Mouse (Mus musculus) CH12.LX (cell line): Measurements from ENCODE around the gene Lsm2. TPM values are rescaled to one million over a fixed set of nuclear protein-coding genes. Genes with fewer than 3 reads are reported as not detected.

Source experiments
- DNase-seq: peaks from one replicate; pipeline ENCODE4 v3.0.0-alpha.2; 2013; ENCODE audit errors: extremely low read depth
- H3K27ac ChIP-seq: 2 replicates; pipeline ENCODE4 v1.5.1; 2012; ENCODE audit warnings: low read depth, mild to moderate bottlenecking, control low read depth, moderate library complexity; ENCODE audit not compliant: insufficient read depth
- H3K27me3 ChIP-seq: replicated peaks from 2 replicates; pipeline ENCODE3; 2012; ENCODE audit warnings: inconsistent platforms
- H3K36me3 ChIP-seq, 2 experiments: replicated peaks in 1 of 2; 2 replicates each; pipeline versions ENCODE3 to v1.6.1; 2012; ENCODE audit warnings: inconsistent platforms in 1 of 2, low read length in 1 of 2, mild to moderate bottlenecking in 1 of 2, mixed read lengths in 1 of 2, moderate library complexity in 1 of 2; ENCODE audit not compliant: control insufficient read depth in 1 of 2, insufficient read depth in 1 of 2
- H3K4me1 ChIP-seq, 2 experiments: 2 replicates each; pipeline ENCODE4 v1.6.1; 2012; ENCODE audit warnings: inconsistent platforms in 1 of 2, moderate library complexity in 1 of 2; ENCODE audit not compliant: insufficient read depth in 2 of 2, control insufficient read depth in 1 of 2
- H3K4me2 ChIP-seq: 2 replicates; pipeline ENCODE4 v1.6.1; 2012; ENCODE audit warnings: low read depth, mild to moderate bottlenecking, control low read depth; ENCODE audit not compliant: poor library complexity, insufficient read depth, severe bottlenecking
- H3K4me3 ChIP-seq, 3 experiments: fragments of 150-350 bp in 1 of 3; sonication (generic) in 1 of 3; replicated peaks in 1 of 3; 2 replicates each; pipeline versions ENCODE3 to v1.5.1; 2011 to 2012; ENCODE audit warnings: low read depth in 2 of 3, low read length in 2 of 3, mild to moderate bottlenecking in 2 of 3, moderate library complexity in 2 of 3, control low read depth in 1 of 3, improper control_type of control experiment in 1 of 3, inconsistent platforms in 1 of 3, mixed read lengths in 1 of 3; ENCODE audit not compliant: poor library complexity in 1 of 3
- H3K79me2 ChIP-seq: replicated peaks from 2 replicates; pipeline ENCODE4 v1.6.1; 2012; ENCODE audit warnings: mild to moderate bottlenecking, moderate library complexity; ENCODE audit not compliant: control insufficient read depth, poor library complexity, insufficient read depth, severe bottlenecking; ENCODE audit errors: extremely low read depth
- H3K9ac ChIP-seq: 2 replicates; pipeline ENCODE4 v1.6.1; 2012; ENCODE audit warnings: low read depth, mild to moderate bottlenecking, control low read depth, moderate library complexity; ENCODE audit not compliant: insufficient read depth
- H3K9me3 ChIP-seq: replicated peaks from 2 replicates; pipeline ENCODE3; 2012; ENCODE audit warnings: low read length, inconsistent platforms, mixed read lengths
- BHLHE40 ChIP-seq: IDR thresholded peaks from 2 replicates; pipeline ENCODE4 v1.6.1; 2011; ENCODE audit warnings: mild to moderate bottlenecking, low read depth, low read length, improper control_type of control experiment
- CHD1 ChIP-seq: IDR thresholded peaks from 2 replicates; pipeline ENCODE4 v1.6.1; 2012; ENCODE audit warnings: low read depth, low read length, improper control_type of control experiment, inconsistent platforms
- CHD2 ChIP-seq: IDR thresholded peaks from 2 replicates; pipeline ENCODE4 v1.6.1; 2011; ENCODE audit warnings: low read length, improper control_type of control experiment
- CTCF ChIP-seq, 2 experiments: IDR thresholded peaks in 1 of 2; conservative IDR thresholded peaks in 1 of 2; 2 replicates each; pipeline ENCODE4 v1.5.1; 2011 to 2012; ENCODE audit warnings: low read depth in 2 of 2, low read length in 2 of 2, improper control_type of control experiment in 1 of 2, inconsistent platforms in 1 of 2, mild to moderate bottlenecking in 1 of 2, moderate library complexity in 1 of 2
- E2F4 ChIP-seq: IDR thresholded peaks from 2 replicates; pipeline ENCODE4 v1.6.1; 2011; ENCODE audit warnings: low read depth, low read length, improper control_type of control experiment; ENCODE audit not compliant: insufficient replicate concordance
- EP300 ChIP-seq: IDR thresholded peaks from 2 replicates; pipeline ENCODE4 v1.6.1; 2011; ENCODE audit warnings: low read length, improper control_type of control experiment
- ETS1 ChIP-seq: conservative IDR thresholded peaks from 2 replicates; pipeline ENCODE4 v1.6.1; 2012; ENCODE audit warnings: low read depth, mild to moderate bottlenecking, inconsistent platforms, low read length, improper control_type of control experiment, moderate library complexity
- GABPA ChIP-seq: IDR thresholded peaks from 2 replicates; pipeline ENCODE4 v1.6.1; 2012; ENCODE audit warnings: low read depth, low read length, improper control_type of control experiment, inconsistent platforms; ENCODE audit not compliant: insufficient replicate concordance
- HCFC1 ChIP-seq: IDR thresholded peaks from 2 replicates; pipeline ENCODE4 v1.6.1; 2012; ENCODE audit warnings: low read depth, mild to moderate bottlenecking, inconsistent platforms, low read length, improper control_type of control experiment
- IRF4 ChIP-seq: IDR thresholded peaks from 2 replicates; pipeline ENCODE4 v1.6.1; 2014; ENCODE audit warnings: low read depth, mild to moderate bottlenecking, inconsistent platforms, low read length, improper control_type of control experiment
- JUND ChIP-seq: conservative IDR thresholded peaks from 2 replicates; pipeline ENCODE4 v1.6.1; 2011; ENCODE audit warnings: low read depth, low read length, improper control_type of control experiment
- KAT2A ChIP-seq: IDR thresholded peaks from 2 replicates; pipeline ENCODE4 v1.6.1; 2012; ENCODE audit warnings: low read length, improper control_type of control experiment, inconsistent platforms; ENCODE audit not compliant: insufficient replicate concordance
- MAFK ChIP-seq: IDR thresholded peaks from 2 replicates; pipeline ENCODE4 v1.6.1; 2011; ENCODE audit warnings: low read length, improper control_type of control experiment; ENCODE audit not compliant: insufficient replicate concordance
- MAX ChIP-seq: IDR thresholded peaks from 2 replicates; pipeline ENCODE4 v1.6.1; 2011; ENCODE audit warnings: low read length, improper control_type of control experiment
- MAZ ChIP-seq: IDR thresholded peaks from 2 replicates; pipeline ENCODE4 v1.6.1; 2012; ENCODE audit warnings: low read depth, mild to moderate bottlenecking, inconsistent platforms, low read length, improper control_type of control experiment, moderate library complexity
- MEF2A ChIP-seq: IDR thresholded peaks from 2 replicates; pipeline ENCODE4 v1.6.1; 2014; ENCODE audit warnings: low read depth, mild to moderate bottlenecking, inconsistent platforms, low read length, improper control_type of control experiment, borderline replicate concordance
- MXI1 ChIP-seq: IDR thresholded peaks from 2 replicates; pipeline ENCODE4 v1.6.1; 2011; ENCODE audit warnings: mild to moderate bottlenecking, low read depth, low read length, improper control_type of control experiment
- NELFE ChIP-seq: IDR thresholded peaks from 2 replicates; pipeline ENCODE4 v1.6.1; 2011; ENCODE audit warnings: low read depth, low read length, improper control_type of control experiment
- NRF1 ChIP-seq: IDR thresholded peaks from 2 replicates; pipeline ENCODE4 v1.6.1; 2014; ENCODE audit warnings: low read depth, mild to moderate bottlenecking, inconsistent platforms, low read length, improper control_type of control experiment, moderate library complexity
- PAX5 ChIP-seq: IDR thresholded peaks from 2 replicates; pipeline ENCODE4 v1.6.1; 2012; ENCODE audit warnings: low read length, inconsistent platforms, mixed read lengths
- POLR2A ChIP-seq: IDR thresholded peaks from 2 replicates; pipeline ENCODE4 v1.6.1; 2011; ENCODE audit warnings: low read depth, mild to moderate bottlenecking, improper control_type of control experiment, low read length
- POLR2AphosphoS2 ChIP-seq: IDR thresholded peaks from 2 replicates; pipeline ENCODE4 v1.6.1; 2011; ENCODE audit warnings: low read depth, low read length, improper control_type of control experiment
- RAD21 ChIP-seq: IDR thresholded peaks from 2 replicates; pipeline ENCODE4 v1.6.1; 2011; ENCODE audit warnings: low read depth, mild to moderate bottlenecking, low read length, improper control_type of control experiment, moderate library complexity
- RCOR1 ChIP-seq: conservative IDR thresholded peaks from 2 replicates; pipeline ENCODE4 v1.6.1; 2012; ENCODE audit warnings: low read depth, mild to moderate bottlenecking, inconsistent platforms, low read length, improper control_type of control experiment
- SIN3A ChIP-seq: IDR thresholded peaks from 2 replicates; pipeline ENCODE4 v1.6.1; 2012; ENCODE audit warnings: low read length, improper control_type of control experiment, inconsistent platforms
- SMC3 ChIP-seq: IDR thresholded peaks from 2 replicates; pipeline ENCODE4 v1.6.1; 2011; ENCODE audit warnings: low read depth, low read length, improper control_type of control experiment
- TBP ChIP-seq: conservative IDR thresholded peaks from 2 replicates; pipeline ENCODE4 v1.6.1; 2011; ENCODE audit warnings: low read depth, low read length, improper control_type of control experiment
- UBTF ChIP-seq: IDR thresholded peaks from 2 replicates; pipeline ENCODE4 v1.6.1; 2012; ENCODE audit warnings: low read depth, mild to moderate bottlenecking, inconsistent platforms, low read length, improper control_type of control experiment, moderate library complexity
- USF1 ChIP-seq: IDR thresholded peaks from 2 replicates; pipeline ENCODE4 v1.6.1; 2014; ENCODE audit warnings: low read depth, mild to moderate bottlenecking, inconsistent platforms, low read length, improper control_type of control experiment
- USF2 ChIP-seq: conservative IDR thresholded peaks from 2 replicates; pipeline ENCODE4 v1.6.1; 2011; ENCODE audit warnings: low read depth, low read length, improper control_type of control experiment
- ZKSCAN1 ChIP-seq: IDR thresholded peaks from 2 replicates; pipeline ENCODE4 v1.6.1; 2012; ENCODE audit warnings: low read depth, inconsistent platforms, low read length, improper control_type of control experiment, borderline replicate concordance
- ZMIZ1 ChIP-seq: IDR thresholded peaks from 2 replicates; pipeline ENCODE4 v1.6.1; 2012; ENCODE audit warnings: low read depth, mild to moderate bottlenecking, inconsistent platforms, low read length, improper control_type of control experiment
- ZNF384 ChIP-seq: IDR thresholded peaks from 2 replicates; pipeline ENCODE4 v1.6.1; 2012; ENCODE audit warnings: low read depth, low read length, improper control_type of control experiment, inconsistent platforms
- dilution Hi-C: fragments of 300-500 bp; cut with MboI; formaldehyde crosslinking; loops from 2 replicates; pipeline ENCODE4 v1.14.3; 2020; ENCODE audit warnings: low sequenced_read_pairs; ENCODE audit not compliant: extremely low pct_unique_long_range_greater_than_20kb, extremely low pct_ligation_motif_present
- in situ Hi-C: fragments of 300-500 bp; cut with MboI; formaldehyde crosslinking; loops from 3 replicates; pipeline ENCODE4 v1.14.3; 2019; ENCODE audit warnings: low sequenced_read_pairs, low pct_ligation_motif_present, low pct_unique_long_range_greater_than_20kb, mixed read lengths
- polyA plus RNA-seq: library from polyadenylated mRNA; unstranded; fragments of >175 nt; gene quantifications from 2 replicates; pipeline ENCODE4 v1.2.1, GENCODE M21; 2012; ENCODE audit warnings: low read depth; ENCODE audit not compliant: insufficient read length
- total RNA-seq, 2 experiments: library from RNA; depleted of rRNA; stranded (reverse); fragments of 300-350 nt in 1 of 2; fragments of >200 nt in 1 of 2; gene quantifications; 2 replicates each; pipeline ENCODE4 v1.2.3; 2012 to 2014

Lsm2 gene
- total and polyA plus RNA-seq, 3 experiments: 104 to 345 (median 135) TPM

- TF ChIP-seq ZMIZ1 (no peak), TBP (0 out of 2 replicates have a peak, but pooled peaks have one; percentile 19), PAX5 (no peak), MEF2A (no peak), CHD1 (no peak; the same call in 1 of the 2 replicates), RCOR1 (no peak), CTCF (conservative IDR thresholded peaks at IDR 0.05 in 1 of 2, IDR thresholded peaks at IDR 0.05 in 1 of 2; ENCODE audit: low read depth in 2 of 2, low read length in 2 of 2) (no peak), KAT2A (no peak), ZNF384 (no peak), MXI1 (peak; percentile 45; the same call in 1 of the 2 replicates), ZKSCAN1 (no peak), ETS1 (no peak), E2F4 (no peak), CHD2 (no peak), MAFK (no peak), POLR2AphosphoS2 (no peak; the same call in 1 of the 2 replicates), BHLHE40 (no peak), MAZ (no peak), MAX (no peak)
Measured at GRCm38 (mm10) chr17:35003022-35003838, 21.6 kb downstream of the Lsm2 start (continued).

GRCm38 (mm10) chr17:35004075-35004717, 22.5 kb downstream of the Lsm2 start:
- Histone ChIP-seq H3K4me1 (peaks cover 8 to 30% of the 10 kb centered on the region in 2 experiments; a peak in 3 of 4 replicates), H3K79me2 (peaks cover 41% of the 10 kb centered on the region), H3K9me3 (peaks cover 8% of the 10 kb centered on the region), H3K27me3 (no peaks in the 10 kb centered on the region), H3K9ac (peak overlapping the region; percentile 100), H3K27ac (peak overlapping the region; percentile 92), H3K4me3 (peak overlapping the region; percentile 84 to 94 (median 86)), H3K4me2 (peak overlapping the region; percentile 88), H3K36me3 (peaks cover 42 to 57% of the 10 kb centered on the region in 2 experiments)
- in situ Hi-C loops (no loop called here), dilution Hi-C loops (no loop called here)
- DNase-seq: no peak
- TF ChIP-seq TBP (no peak), JUND (no peak), SIN3A (peak; percentile 70), CHD2 (no peak), USF2 (no peak), RAD21 (no peak), ETS1 (no peak), PAX5 (no peak), UBTF (no peak), CHD1 (peak; percentile 90; the same call in 1 of the 2 replicates), POLR2A (peak; percentile 23; the same call in 1 of the 2 replicates), MAFK (no peak), MAZ (0 out of 2 replicates have a peak, but pooled peaks have one; percentile 5), MEF2A (no peak), ZKSCAN1 (no peak), GABPA (no peak), MXI1 (peak; percentile 63), KAT2A (no peak), HCFC1 (0 out of 2 replicates have a peak, but pooled peaks have one; percentile 11), CTCF (conservative IDR thresholded peaks at IDR 0.05 in 1 of 2, IDR thresholded peaks at IDR 0.05 in 1 of 2; ENCODE audit: low read depth in 2 of 2, low read length in 2 of 2) (no peak), USF1 (no peak), NRF1 (no peak), IRF4 (no peak), NELFE (no peak), SMC3 (no peak), RCOR1 (no peak), EP300 (no peak)
